Mouse (Mus musculus): ENCODE measurements around the gene Nup107.

GRCm38 (mm10) chr10:117791171-117791470 lies 1.4 kb downstream of the Nup107 start:
- TF ChIP-seq POLR2A (IDR thresholded peaks at IDR 0.05; ENCODE audit: borderline replicate concordance, extremely low read depth, low read depth, low read length) (no peak), CTCF (IDR thresholded peaks at IDR 0.05; ENCODE audit: insufficient read depth, low read length) (no peak)

Data from lung, adult 2 months (tissue).